Mouse (Mus musculus) lung, adult 2 months (tissue): ENCODE measurements around the gene Safb.

ENCODE experiments used
- CTCF ChIP-seq: fragments of 200-500 bp; IDR thresholded peaks from 2 replicates; pipeline ENCODE4 v1.5.1; 2011; ENCODE audit warnings: mild to moderate bottlenecking, low read length, control low read depth; ENCODE audit not compliant: insufficient read depth
- POLR2A ChIP-seq: fragments of 200-500 bp; IDR thresholded peaks from 2 replicates; pipeline ENCODE4 v1.6.1; 2011; ENCODE audit warnings: low read depth, mild to moderate bottlenecking, control low read depth, low read length, borderline replicate concordance; ENCODE audit errors: extremely low read depth

DNA sequence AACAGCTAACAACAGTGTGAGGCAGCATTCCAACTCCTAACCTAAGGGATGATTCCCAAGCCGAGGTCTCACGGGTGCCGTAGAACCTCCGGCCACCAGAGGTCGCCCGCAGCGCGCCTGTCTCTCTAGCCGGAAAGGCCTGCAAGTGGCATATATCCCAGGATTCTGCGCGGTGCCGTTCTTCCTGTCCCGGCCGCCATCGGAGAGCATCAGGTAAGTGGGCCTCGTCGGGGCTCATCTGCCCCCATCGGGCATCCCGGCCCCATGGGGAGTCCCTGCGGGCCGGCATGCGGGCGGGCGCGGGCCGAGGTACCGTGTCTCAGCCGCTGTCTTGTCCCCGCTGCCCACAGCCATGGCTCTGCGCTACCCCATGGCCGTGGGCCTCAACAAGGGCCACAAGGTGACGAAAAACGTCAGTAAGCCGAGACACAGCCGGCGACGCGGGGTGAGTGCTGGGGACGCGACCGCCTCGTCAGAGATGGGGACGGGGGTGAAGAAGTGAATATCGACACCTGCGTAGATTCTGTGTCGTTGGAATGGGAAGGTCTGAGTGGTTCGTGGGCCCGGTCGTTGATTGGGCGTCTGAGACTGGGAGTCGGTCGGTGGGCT is 28.7 kb downstream of the Safb start, which contains the start of gene Rpl36:
- TF ChIP-seq POLR2A (peak; percentile 89), CTCF (peak; percentile 80)
